Mouse (Mus musculus) neural tube, embryonic 15.5 days (tissue): ENCODE measurements around the gene Gm45716. TPM values are rescaled to one million over a fixed set of nuclear protein-coding genes. Genes with fewer than 3 reads are reported as not detected.
"Not testable (repeated sequence)": the region's sequence is repeated elsewhere in the genome, so short reads cannot be mapped to it uniquely, and the experiment has no call there.

Experiments
- ATAC-seq: fragments of 200-750 bp; cut with Nextera tagmentation; 2 replicates; pipeline ENCODE4 v1.8.0; 2017; ENCODE audit warnings: mild to moderate bottlenecking, moderate TSS enrichment, moderate library complexity; ENCODE audit not compliant: low FRiP score
- H3K27ac ChIP-seq: fragments of 300-500 bp; sonication (generic); replicated peaks from 2 replicates; pipeline ENCODE4 v1.5.1; 2015; ENCODE audit warnings: mild to moderate bottlenecking, inconsistent platforms
- H3K27me3 ChIP-seq: fragments of 300-500 bp; sonication (generic); replicated peaks from 2 replicates; pipeline ENCODE4 v1.6.1; 2015; ENCODE audit warnings: inconsistent platforms
- H3K36me3 ChIP-seq: fragments of 300-500 bp; sonication (generic); 2 replicates; pipeline ENCODE4 v1.6.1; 2015; ENCODE audit warnings: inconsistent platforms
- H3K4me1 ChIP-seq: fragments of 300-500 bp; sonication (generic); 2 replicates; pipeline ENCODE4 v1.6.1; 2015; ENCODE audit warnings: inconsistent platforms
- H3K4me2 ChIP-seq: fragments of 300-500 bp; sonication (generic); 2 replicates; pipeline ENCODE4 v1.6.1; 2015; ENCODE audit warnings: inconsistent platforms, mild to moderate bottlenecking, moderate library complexity
- H3K4me3 ChIP-seq: fragments of 300-500 bp; sonication (generic); replicated peaks from 2 replicates; pipeline ENCODE4 v1.5.1; 2015; ENCODE audit warnings: mild to moderate bottlenecking, inconsistent platforms
- H3K9ac ChIP-seq: fragments of 300-500 bp; sonication (generic); replicated peaks from 2 replicates; pipeline ENCODE4 v1.6.1; 2015; ENCODE audit warnings: mild to moderate bottlenecking, inconsistent platforms
- H3K9me3 ChIP-seq: fragments of 300-500 bp; sonication (generic); replicated peaks from 2 replicates; pipeline ENCODE4 v1.6.1; 2016; ENCODE audit warnings: inconsistent platforms
- WGBS: fragments of 180-500 bp; shearing (Covaris S2); methylation state at CpG from one replicate; pipeline ENCODE4 v1.1.7; 2015; ENCODE audit warnings: mixed read lengths; 5-methylcytosine and 5-hydroxymethylcytosine counted together
- polyA plus RNA-seq: library from polyadenylated mRNA; unstranded; fragments of >200 nt; fragmentation: Nextera tagmentation; extraction: Ambion mirVana; gene quantifications from 2 replicates; pipeline ENCODE4 v1.2.1, GENCODE M21; 2015

Gm45716 gene
- polyA plus RNA-seq, 1 experiment from 2014 or later: 19.2 TPM

GRCm38 (mm10) chr11:90270132-90270877, 82.8 kb downstream of the Gm45716 start:
- Histone ChIP-seq H3K4me3 (no peak overlapping the region), H3K4me1 (peaks cover 18% of the 10 kb centered on the region), H3K36me3 (peaks cover 32% of the 10 kb centered on the region), H3K9me3 (no peaks in the 10 kb centered on the region), H3K27me3 (no peaks in the 10 kb centered on the region), H3K9ac (no peak overlapping the region), H3K4me2 (no peak overlapping the region), H3K27ac (0 out of 2 replicates have a peak overlapping the region, but pooled peaks have one; percentile 9)
- WGBS: 81% methylated on average over 11 of the region's 11 CpGs
- no peak for ATAC-seq

- Histone ChIP-seq H3K4me3 (no peak overlapping the region), H3K27ac (no peak overlapping the region), H3K4me1 (peaks cover 14% of the 10 kb centered on the region), H3K9ac (no peak overlapping the region), H3K36me3 (peaks cover 19% of the 10 kb centered on the region), H3K4me2 (no peak overlapping the region), H3K9me3 (no peaks in the 10 kb centered on the region), H3K27me3 (no peaks in the 10 kb centered on the region)
- WGBS: 81% methylated on average over 1 of the region's 1 CpGs
- no peak for ATAC-seq
Measured at GRCm38 (mm10) chr11:90274187-90274586, 86.7 kb downstream of the Gm45716 start.

- no peak overlapping the region for H3K9ac ChIP-seq
- H3K9me3 ChIP-seq: no peaks in the 10 kb centered on the region
- no peak overlapping the region for H3K27ac ChIP-seq
- peaks cover 19% of the 10 kb centered on the region for H3K36me3 ChIP-seq
- H3K27me3 ChIP-seq: no peaks in the 10 kb centered on the region
- WGBS: 87% methylated on average over 7 of the region's 7 CpGs
- no peak overlapping the region for H3K4me2 ChIP-seq
- no peak for ATAC-seq
- H3K4me1 ChIP-seq: 0 out of 2 replicates have a peak, but pooled peaks cover 3% of the 10 kb centered on the region
- H3K4me3 ChIP-seq: no peak overlapping the region
Measured at GRCm38 (mm10) chr11:90275663-90276062, 88.2 kb downstream of the Gm45716 start.

- H3K9ac ChIP-seq: no peak overlapping the region
- ATAC-seq: no peak
- H3K4me3 ChIP-seq: no peak overlapping the region
- H3K9me3 ChIP-seq: no peaks in the 10 kb centered on the region
- H3K4me2 ChIP-seq: no peak overlapping the region
- 67% methylated on average over 8 of the region's 8 CpGs for WGBS
- no peak overlapping the region for H3K27ac ChIP-seq
- H3K4me1 ChIP-seq: 0 out of 2 replicates have a peak, but pooled peaks cover 3% of the 10 kb centered on the region
- H3K27me3 ChIP-seq: no peaks in the 10 kb centered on the region
- peaks cover 17% of the 10 kb centered on the region for H3K36me3 ChIP-seq
Measured at GRCm38 (mm10) chr11:90276150-90276549, 88.7 kb downstream of the Gm45716 start.

DNA sequence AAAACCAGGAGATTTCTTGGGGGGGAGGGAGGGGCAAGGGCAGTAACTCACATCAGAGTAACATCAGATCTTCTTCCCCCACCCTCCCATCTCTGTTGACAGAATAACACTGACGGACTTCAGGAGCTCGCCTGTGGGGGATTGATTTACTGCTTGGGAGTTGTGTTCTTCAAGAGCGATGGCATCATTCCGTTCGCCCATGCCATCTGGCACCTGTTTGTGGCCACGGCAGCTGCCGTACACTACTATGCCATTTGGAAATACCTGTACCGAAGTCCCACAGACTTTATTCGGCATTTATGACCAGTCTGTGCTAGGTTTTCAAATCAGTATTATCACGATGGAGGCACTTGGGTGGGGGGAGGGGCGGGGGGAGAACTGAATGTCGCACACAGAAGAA, 89.1 kb downstream of the Gm45716 start:
- H3K9me3 ChIP-seq: no peaks in the 10 kb centered on the region
- H3K27ac ChIP-seq: no peak overlapping the region
- no peak overlapping the region for H3K9ac ChIP-seq
- H3K4me3 ChIP-seq: no peak overlapping the region
- WGBS: 79% methylated on average over 12 of the region's 12 CpGs
- 0 out of 2 replicates have a peak, but pooled peaks cover 3% of the 10 kb centered on the region for H3K4me1 ChIP-seq
- no peaks in the 10 kb centered on the region for H3K27me3 ChIP-seq
- peaks cover 13% of the 10 kb centered on the region for H3K36me3 ChIP-seq
- no peak for ATAC-seq
- H3K4me2 ChIP-seq: no peak overlapping the region

GRCm38 (mm10) chr11:90280069-90280468, 92.6 kb downstream of the Gm45716 start:
- H3K9me3 ChIP-seq: no peaks in the 10 kb centered on the region
- ATAC-seq: no peak
- no peaks in the 10 kb centered on the region for H3K27me3 ChIP-seq
- H3K4me1 ChIP-seq: 0 out of 2 replicates have a peak, but pooled peaks cover 3% of the 10 kb centered on the region
- no peak overlapping the region for H3K4me2 ChIP-seq
- H3K27ac ChIP-seq: no peak overlapping the region
- H3K9ac ChIP-seq: no peak overlapping the region
- no peak overlapping the region for H3K4me3 ChIP-seq
- no peaks in the 10 kb centered on the region for H3K36me3 ChIP-seq
- WGBS: 94% methylated on average over 5 of the region's 5 CpGs

DNA sequence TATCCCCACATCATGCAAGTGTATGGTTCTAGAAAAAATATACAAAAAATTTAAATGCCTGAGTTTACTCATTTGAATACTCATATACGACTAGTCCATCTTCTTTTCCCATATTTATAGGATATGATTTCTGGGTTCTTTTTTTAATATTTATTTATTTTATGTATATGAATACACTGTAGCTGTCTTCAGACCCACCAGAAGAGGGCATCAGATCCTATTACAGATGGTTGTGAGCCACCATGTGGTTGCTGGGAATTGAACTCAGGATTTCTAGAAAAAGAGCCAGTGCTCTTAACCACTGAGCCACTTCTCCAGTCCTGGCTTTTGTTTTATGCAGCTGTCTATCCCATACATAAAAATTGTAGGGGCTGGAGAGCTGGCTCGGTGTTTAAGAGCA, 94.5 kb downstream of the Gm45716 start:
- not testable (repeated sequence) for H3K9me3 ChIP-seq, H3K9ac ChIP-seq, H3K4me1 ChIP-seq, H3K4me3 ChIP-seq, H3K36me3 ChIP-seq, ATAC-seq, H3K27ac ChIP-seq, H3K27me3 ChIP-seq, H3K4me2 ChIP-seq
- 79% methylated on average over 2 of the region's 2 CpGs for WGBS

- Histone ChIP-seq H3K27ac (no peak overlapping the region), H3K9me3 (no peaks in the 10 kb centered on the region), H3K9ac (no peak overlapping the region), H3K4me2 (no peak overlapping the region), H3K27me3 (no peaks in the 10 kb centered on the region), H3K36me3 (no peaks in the 10 kb centered on the region), H3K4me1 (no peaks in the 10 kb centered on the region; the same call in 1 of the 2 replicates), H3K4me3 (no peak overlapping the region)
- 75% methylated on average over 4 of the region's 4 CpGs for WGBS
- no peak for ATAC-seq
Measured at GRCm38 (mm10) chr11:90283159-90283558, 95.7 kb downstream of the Gm45716 start.

GRCm38 (mm10) chr11:90283601-90284000, 96.1 kb downstream of the Gm45716 start:
- no peak for ATAC-seq
- no peak overlapping the region for H3K9ac ChIP-seq

GRCm38 (mm10) chr11:90284079-90284478, 96.6 kb downstream of the Gm45716 start:
- Histone ChIP-seq H3K36me3 (no peaks in the 10 kb centered on the region), H3K27me3 (no peaks in the 10 kb centered on the region), H3K4me1 (no peaks in the 10 kb centered on the region; the same call in 1 of the 2 replicates), H3K9ac (no peak overlapping the region), H3K4me3 (no peak overlapping the region), H3K4me2 (no peak overlapping the region), H3K9me3 (no peaks in the 10 kb centered on the region), H3K27ac (no peak overlapping the region)
- WGBS: 69% methylated on average over 2 of the region's 2 CpGs
- ATAC-seq: no peak

More at GRCm38 (mm10) chr11:90283601-90284000, 96.1 kb downstream of the Gm45716 start:
- H3K27ac ChIP-seq: no peak overlapping the region
- no peaks in the 10 kb centered on the region for H3K27me3 ChIP-seq
- H3K4me1 ChIP-seq: no peaks in the 10 kb centered on the region; the same call in 1 of the 2 replicates
- no peaks in the 10 kb centered on the region for H3K36me3 ChIP-seq
- H3K4me3 ChIP-seq: no peak overlapping the region
- WGBS: 88% methylated on average over 6 of the region's 6 CpGs
- H3K4me2 ChIP-seq: no peak overlapping the region
- H3K9me3 ChIP-seq: no peaks in the 10 kb centered on the region

- Histone ChIP-seq H3K4me2 (no peak overlapping the region), H3K36me3 (no peaks in the 10 kb centered on the region)
- ATAC-seq: no peak
Measured at GRCm38 (mm10) chr11:90284623-90285022, 97.1 kb downstream of the Gm45716 start.

GRCm38 (mm10) chr11:90286550-90287154, 99.2 kb downstream of the Gm45716 start:
- ATAC-seq: no peak
- Histone ChIP-seq H3K4me3 (no peak overlapping the region), H3K27me3 (no peaks in the 10 kb centered on the region), H3K4me2 (no peak overlapping the region), H3K4me1 (no peaks in the 10 kb centered on the region; the same call in 1 of the 2 replicates), H3K9ac (no peak overlapping the region), H3K9me3 (no peaks in the 10 kb centered on the region), H3K36me3 (no peaks in the 10 kb centered on the region), H3K27ac (no peak overlapping the region)
- 93% methylated on average over 6 of the region's 6 CpGs for whole genome bisulfite sequencing

More at GRCm38 (mm10) chr11:90284623-90285022, 97.1 kb downstream of the Gm45716 start:
- no peak overlapping the region for H3K27ac ChIP-seq
- H3K9ac ChIP-seq: no peak overlapping the region
- no peak overlapping the region for H3K4me3 ChIP-seq
- no peaks in the 10 kb centered on the region for H3K27me3 ChIP-seq
- no peaks in the 10 kb centered on the region for H3K9me3 ChIP-seq
- no peaks in the 10 kb centered on the region; the same call in 1 of the 2 replicates for H3K4me1 ChIP-seq
- WGBS: 64% methylated on average over 4 of the region's 4 CpGs
